Mouse (Mus musculus) intestine, postnatal 0 days (tissue): ENCODE results near the gene Dlg4. TPM values are rescaled to one million over a fixed set of nuclear protein-coding genes. Genes with fewer than 3 reads are reported as not detected.

Experiments
- ATAC-seq: fragments of 200-750 bp; cut with Nextera tagmentation; 2 replicates; pipeline ENCODE4 v1.8.0; 2017; ENCODE audit warnings: mild to moderate bottlenecking, moderate TSS enrichment, moderate library complexity
- H3K27ac ChIP-seq: fragments of 300-500 bp; sonication (generic); 2 replicates; pipeline ENCODE4 v1.5.1; 2014; ENCODE audit warnings: mild to moderate bottlenecking, low read depth, low read length, moderate library complexity
- H3K27me3 ChIP-seq: fragments of 300-500 bp; sonication (generic); replicated peaks from 2 replicates; pipeline ENCODE4 v1.6.1; 2014; ENCODE audit warnings: low read length, mixed read lengths; ENCODE audit not compliant: control insufficient read depth, insufficient read depth
- H3K36me3 ChIP-seq: fragments of 300-500 bp; sonication (generic); 2 replicates; pipeline ENCODE4 v1.6.1; 2014; ENCODE audit warnings: mild to moderate bottlenecking, moderate library complexity; ENCODE audit not compliant: control insufficient read depth, insufficient read depth
- H3K4me1 ChIP-seq: fragments of 300-500 bp; sonication (generic); replicated peaks from 2 replicates; pipeline ENCODE4 v1.6.1; 2014; ENCODE audit warnings: antibody characterized with exemption, low read length, mixed read lengths; ENCODE audit not compliant: control insufficient read depth, insufficient read depth
- H3K4me2 ChIP-seq: fragments of 300-500 bp; sonication (generic); replicated peaks from 2 replicates; pipeline ENCODE4 v1.6.1; 2014; ENCODE audit warnings: low read depth, mild to moderate bottlenecking, moderate library complexity
- H3K4me3 ChIP-seq: fragments of 300-500 bp; sonication (generic); 2 replicates; pipeline ENCODE4 v1.5.1; 2014; ENCODE audit warnings: low read depth, low read length
- H3K9ac ChIP-seq: fragments of 300-500 bp; sonication (generic); 2 replicates; pipeline ENCODE4 v1.6.1; 2014; ENCODE audit warnings: mild to moderate bottlenecking, low read depth, low read length
- H3K9me3 ChIP-seq: fragments of 300-500 bp; sonication (generic); 2 replicates; pipeline ENCODE4 v1.6.1; 2016; ENCODE audit warnings: mixed run types; ENCODE audit not compliant: control insufficient read depth
- CTCF ChIP-seq: sonication (generic); IDR thresholded peaks from 2 replicates; pipeline ENCODE4 v1.5.1; 2016; ENCODE audit warnings: low read depth, mild to moderate bottlenecking, control low read depth, antibody characterized with exemption, moderate library complexity
- WGBS: fragments of 180-500 bp; shearing (Covaris S2); extraction: QIAGEN DNeasy Blood & Tissue Kit; methylation state at CpG from one replicate; pipeline ENCODE4 v1.1.7; 2014; 5-methylcytosine and 5-hydroxymethylcytosine counted together
- polyA plus RNA-seq: library from polyadenylated mRNA; unstranded; fragments of >200 nt; fragmentation: Nextera tagmentation; extraction: Ambion mirVana; gene quantifications from 2 replicates; pipeline ENCODE4 v1.2.1, GENCODE M21; 2015

Gene Dlg4
- polyA plus RNA-seq, 1 experiment from 2014 or later, result 1.4 TPM

- Histone ChIP-seq H3K36me3 (peaks cover 51% of the 10 kb centered on the region), H3K27ac (no peak overlapping the region), H3K9me3 (no peaks in the 10 kb centered on the region), H3K4me1 (no peaks in the 10 kb centered on the region), H3K4me2 (no peak overlapping the region), H3K9ac (no peak overlapping the region), H3K27me3 (no peaks in the 10 kb centered on the region), H3K4me3 (no peak overlapping the region)
- WGBS, result 85% methylated on average over 8 of the region's 8 CpGs
- TF ChIP-seq CTCF, result no peak
- no peak for ATAC-seq
Observed at GRCm38 (mm10) chr11:69984431-69984830, 32.3 kb upstream of the Dlg4 start.

- no peak for TF ChIP-seq CTCF
- Histone ChIP-seq H3K4me2 (no peak overlapping the region), H3K36me3 (peaks cover 63% of the 10 kb centered on the region), H3K9ac (no peak overlapping the region), H3K4me3 (no peak overlapping the region), H3K4me1 (no peaks in the 10 kb centered on the region), H3K9me3 (no peaks in the 10 kb centered on the region), H3K27ac (peak overlapping the region; percentile 89), H3K27me3 (no peaks in the 10 kb centered on the region)
- no peak for ATAC-seq
- WGBS, result 90% methylated on average over 8 of the region's 8 CpGs
Observed at GRCm38 (mm10) chr11:69989949-69990348, 26.8 kb upstream of the Dlg4 start.

GRCm38 (mm10) chr11:69990850-69991691 is 25.7 kb upstream of the Dlg4 start, which contains the start of gene Gabarap:
Gene Gabarap (plus strand): TSS chr11:69991143.
- peak; percentile 80 for ATAC-seq

DNA sequence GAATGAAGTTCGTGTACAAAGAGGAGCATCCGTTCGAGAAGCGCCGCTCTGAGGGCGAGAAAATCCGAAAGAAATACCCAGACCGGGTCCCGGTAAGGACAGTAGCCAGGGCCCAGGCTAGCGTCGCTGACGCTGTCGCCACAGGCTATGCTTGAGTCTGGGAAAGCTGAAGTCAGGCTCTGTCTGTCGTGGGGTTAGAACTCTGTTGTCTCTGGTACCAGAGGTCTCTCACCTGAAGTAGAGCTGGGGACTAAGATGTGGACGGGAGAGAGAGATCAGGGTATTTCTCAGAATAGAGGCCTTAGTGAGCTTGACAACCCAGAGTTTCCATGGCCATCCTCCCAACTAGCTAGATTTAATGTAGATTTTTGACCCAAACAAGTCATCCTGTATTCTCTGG is 25.0 kb upstream of the Dlg4 start:
- ATAC-seq, result peak; percentile 5; the same call in 1 of the 2 replicates
- H3K4me2 ChIP-seq, result peak overlapping the region; percentile 66
- 0% methylated on average over 15 of the region's 15 CpGs for WGBS

More at GRCm38 (mm10) chr11:69990850-69991691, 25.7 kb upstream of the Dlg4 start, which contains the start of gene Gabarap:
- Histone ChIP-seq H3K36me3 (peaks cover 55% of the 10 kb centered on the region), H3K27me3 (no peaks in the 10 kb centered on the region), H3K4me3 (peak within 1 kb of the TSS; percentile 67), H3K9me3 (no peaks in the 10 kb centered on the region), H3K9ac (peak within 1 kb of the TSS; percentile 89), H3K4me2 (peak within 1 kb of the TSS; percentile 66), H3K4me1 (no peaks in the 10 kb centered on the region), H3K27ac (peak within 1 kb of the TSS; percentile 89)
- TF ChIP-seq CTCF, result peak; percentile 25; the same call in 1 of the 2 replicates
- under 1% methylated on average over 40 of the region's 40 CpGs for WGBS

GRCm38 (mm10) chr11:69992396-69992795 is 24.3 kb upstream of the Dlg4 start:
- no peaks in the 10 kb centered on the region for H3K27me3 ChIP-seq
- no peaks in the 10 kb centered on the region for H3K9me3 ChIP-seq
- H3K4me3 ChIP-seq, result peak overlapping the region; percentile 67
- H3K4me2 ChIP-seq, result peak overlapping the region; percentile 66
- 63% methylated on average over 10 of the region's 10 CpGs for WGBS
- no peak for TF ChIP-seq CTCF
- peaks cover 42% of the 10 kb centered on the region for H3K36me3 ChIP-seq
- peak overlapping the region; percentile 89; the same call in 1 of the 2 replicates for H3K9ac ChIP-seq
- H3K4me1 ChIP-seq, result no peaks in the 10 kb centered on the region
- ATAC-seq, result no peak
- H3K27ac ChIP-seq, result peak overlapping the region; percentile 89

More for the DNA sequence above, 25.0 kb upstream of the Dlg4 start:
- Histone ChIP-seq H3K9ac (peak overlapping the region; percentile 89), H3K4me1 (no peaks in the 10 kb centered on the region), H3K27ac (peak overlapping the region; percentile 89), H3K36me3 (peaks cover 49% of the 10 kb centered on the region), H3K4me3 (peak overlapping the region; percentile 67), H3K27me3 (no peaks in the 10 kb centered on the region), H3K9me3 (no peaks in the 10 kb centered on the region)
- no peak for TF ChIP-seq CTCF

- Histone ChIP-seq H3K4me3 (peak overlapping the region; percentile 67), H3K4me1 (no peaks in the 10 kb centered on the region), H3K27ac (peak overlapping the region; percentile 89; the same call in 1 of the 2 replicates), H3K9me3 (no peaks in the 10 kb centered on the region), H3K27me3 (no peaks in the 10 kb centered on the region), H3K36me3 (peaks cover 38% of the 10 kb centered on the region), H3K4me2 (peak overlapping the region; percentile 66), H3K9ac (no peak overlapping the region)
- WGBS, result 76% methylated on average over 3 of the region's 3 CpGs
- no peak for ATAC-seq
- TF ChIP-seq CTCF, result no peak
Observed at GRCm38 (mm10) chr11:69992932-69993331, 23.8 kb upstream of the Dlg4 start.
